Comparison of ENCODE assay signal across 8 mouse cellular contexts in genomic region chr3:116861223-116861539, GRCm38 (mm10). TPM values are rescaled to one million over a fixed set of nuclear protein-coding genes. Genes with fewer than 3 reads are reported as not detected.
A peak's percentile ranks its signal among the peaks of the same experiment; 100 is the strongest.
DNase-seq lines count a peak whose midpoint lies in the region; ATAC-seq and TF ChIP-seq lines count a peak whose summit lies in the region.

No protein-coding gene starts in this region.

- no peaks in the 10 kb centered on the region for H3K27me3 ChIP-seq in liver, embryonic 12.5 days (replicated peaks)
- H3K27me3 ChIP-seq in stomach, postnatal 0 days (ENCODE audit: control insufficient read depth, insufficient read depth, low read length): no peaks in the 10 kb centered on the region

- no peak for TF ChIP-seq EP300 in stomach, postnatal 0 days (optimal IDR thresholded peaks at IDR 0.05)

- no peaks in the 10 kb centered on the region for H3K9me3 ChIP-seq in liver, embryonic 12.5 days (replicated peaks)
- H3K9me3 ChIP-seq in stomach, postnatal 0 days (ENCODE audit: control insufficient read depth, low read length): no peaks in the 10 kb centered on the region

- H3K4me1 ChIP-seq in liver, embryonic 12.5 days: peaks cover 75% of the 10 kb centered on the region
- H3K4me1 ChIP-seq in stomach, postnatal 0 days (replicated peaks; ENCODE audit: control insufficient read depth, insufficient read depth): no peaks in the 10 kb centered on the region

- peak overlapping the region; percentile 97 for H3K27ac ChIP-seq in liver, embryonic 12.5 days
- peak overlapping the region; percentile 86 for H3K27ac ChIP-seq in stomach, postnatal 0 days (replicated peaks)

- TF ChIP-seq CTCF in stomach, postnatal 0 days (IDR thresholded peaks at IDR 0.05; ENCODE audit: low read depth): no peak

- 0 out of 2 replicates have a peak, but pooled peaks have one; percentile 7 for ATAC-seq in erythroid progenitor cell, adult 5-6 weeks (replicated peaks; ENCODE audit: low FRiP score, poor library complexity, severe bottlenecking)
- ATAC-seq in liver, embryonic 12.5 days: no peak
- peak; percentile 58 for ATAC-seq in stomach, postnatal 0 days (ENCODE audit: low FRiP score, low TSS enrichment)
- no peak for ATAC-seq in megakaryocyte progenitor cell, adult 5-6 weeks (replicated peaks; ENCODE audit: poor library complexity)

- peak; percentile 14 for DNase-seq in embryo, embryonic 11 days
- no peak for DNase-seq in embryo, embryonic 10.5 days (ENCODE audit: low spot score)
- DNase-seq in 416B (ENCODE audit: low read depth): peak; percentile 66
- no peak for DNase-seq in stomach, postnatal 0 days (ENCODE audit: low spot score)
- DNase-seq in gastrocnemius, postnatal 14 days: no peak

- intact Hi-C loops in gastrocnemius, postnatal 14 days (cut with DNase I; ENCODE audit: low total_unique reads): no loop called here

- peak overlapping the region; percentile 87 for H3K9ac ChIP-seq in liver, embryonic 12.5 days
- H3K9ac ChIP-seq in stomach, postnatal 0 days (ENCODE audit: low read length): peak overlapping the region; percentile 66

- peak overlapping the region; percentile 80 for H3K4me3 ChIP-seq in liver, embryonic 12.5 days
- H3K4me3 ChIP-seq in stomach, postnatal 0 days (ENCODE audit: low read depth, low read length): peak overlapping the region; percentile 63

- 0% methylated on average over 4 of the region's 4 CpGs for WGBS in liver, embryonic 12.5 days (ENCODE audit: insufficient replicate concordance)
- WGBS in stomach, postnatal 0 days: 8% methylated on average over 4 of the region's 4 CpGs

- peak overlapping the region; percentile 92 for H3K4me2 ChIP-seq in liver, embryonic 12.5 days
- H3K4me2 ChIP-seq in stomach, postnatal 0 days (replicated peaks; ENCODE audit: low read depth): peak overlapping the region; percentile 87

- H3K36me3 ChIP-seq in liver, embryonic 12.5 days: peaks cover 4% of the 10 kb centered on the region
- no peaks in the 10 kb centered on the region for H3K36me3 ChIP-seq in stomach, postnatal 0 days (ENCODE audit: control insufficient read depth, insufficient read depth, low read length)

RNA-seq across cellular contexts. Expression of gene Frrs1, which starts 1.9 kb away (rescaled TPM):
- 15.9 and 23.5 TPM in 2 replicates for total RNA-seq in erythroid progenitor cell, adult 5-6 weeks (2015; ENCODE audit: low replicate concordance)
- 9.6 and 16.8 TPM in 2 replicates for total RNA-seq in erythroid progenitor cell, adult 5-6 weeks (2017; ENCODE audit: low replicate concordance)
- 46.0 and 48.3 TPM in 2 replicates for polyA plus RNA-seq in liver, embryonic 12.5 days (2016; fragmentation: Nextera tagmentation; extraction: Ambion mirVana)
- polyA plus RNA-seq in stomach, postnatal 0 days (2015; fragmentation: Nextera tagmentation; extraction: Ambion mirVana): 22.3 and 24.1 TPM in 2 replicates
- total RNA-seq in megakaryocyte progenitor cell, adult 5-6 weeks (2015): 73.1 and 73.3 TPM in 2 replicates
- total RNA-seq in megakaryocyte progenitor cell, adult 5-6 weeks (2017): 49.4 and 50.4 TPM in 2 replicates
- 1 to 10 TPM; 2.1 to 2.3 TPM for total RNA-seq in gastrocnemius, postnatal 14 days (2021)

RNA-seq across cellular contexts. Expression of gene Agl, which starts 53.2 kb away (rescaled TPM):
- 3.4 and 9.7 TPM in 2 replicates for total RNA-seq in erythroid progenitor cell, adult 5-6 weeks (2015; ENCODE audit: low replicate concordance)
- total RNA-seq in erythroid progenitor cell, adult 5-6 weeks (2017; ENCODE audit: low replicate concordance): 1.0 and 2.9 TPM in 2 replicates
- polyA plus RNA-seq in liver, embryonic 12.5 days (2016; fragmentation: Nextera tagmentation; extraction: Ambion mirVana): 7.1 and 7.4 TPM in 2 replicates
- 8.9 and 9.1 TPM in 2 replicates for polyA plus RNA-seq in stomach, postnatal 0 days (2015; fragmentation: Nextera tagmentation; extraction: Ambion mirVana)
- 12.8 and 15.5 TPM in 2 replicates for total RNA-seq in megakaryocyte progenitor cell, adult 5-6 weeks (2015)
- total RNA-seq in megakaryocyte progenitor cell, adult 5-6 weeks (2017): 10.4 and 14.0 TPM in 2 replicates
- 100 to 1,000 TPM; 546 to 661 TPM for total RNA-seq in gastrocnemius, postnatal 14 days (2021)

Comparison
In these comparisons a context has a peak if more than half of its experiments do, and no peak if none do; other contexts are left out.
1. DNase-seq: peak in embryo, embryonic 11 days (single experiment) and 416B (single experiment); none in embryo, embryonic 10.5 days (single experiment), stomach, postnatal 0 days (single experiment) and gastrocnemius, postnatal 14 days (single experiment).
2. ATAC-seq: peak in erythroid progenitor cell, adult 5-6 weeks (single experiment) and stomach, postnatal 0 days (single experiment); none in liver, embryonic 12.5 days (single experiment) and megakaryocyte progenitor cell, adult 5-6 weeks (single experiment).
3. RNA of gene Agl, which starts 53.2 kb away (total RNA-seq): 546 to 661 TPM in gastrocnemius, postnatal 14 days; 10.4 to 15.5 TPM in megakaryocyte progenitor cell, adult 5-6 weeks and 1.0 to 9.7 TPM in erythroid progenitor cell, adult 5-6 weeks; every median in the first group is over 10 times any median in the second.